Mouse (Mus musculus) CD4-positive naive resting alpha-beta T cell, adult 57 days (primary cell): ENCODE data around the gene Slc36a1. TPM values are rescaled to one million over a fixed set of nuclear protein-coding genes. Genes with fewer than 3 reads are reported as not detected.

ENCODE experiments used
- total RNA-seq: library from RNA; stranded (reverse); gene quantifications from one replicate; pipeline ENCODE4 v1.2.4, GENCODE M21; 2023

The Slc36a1 gene
- 23.8 TPM for total RNA-seq

DNA sequence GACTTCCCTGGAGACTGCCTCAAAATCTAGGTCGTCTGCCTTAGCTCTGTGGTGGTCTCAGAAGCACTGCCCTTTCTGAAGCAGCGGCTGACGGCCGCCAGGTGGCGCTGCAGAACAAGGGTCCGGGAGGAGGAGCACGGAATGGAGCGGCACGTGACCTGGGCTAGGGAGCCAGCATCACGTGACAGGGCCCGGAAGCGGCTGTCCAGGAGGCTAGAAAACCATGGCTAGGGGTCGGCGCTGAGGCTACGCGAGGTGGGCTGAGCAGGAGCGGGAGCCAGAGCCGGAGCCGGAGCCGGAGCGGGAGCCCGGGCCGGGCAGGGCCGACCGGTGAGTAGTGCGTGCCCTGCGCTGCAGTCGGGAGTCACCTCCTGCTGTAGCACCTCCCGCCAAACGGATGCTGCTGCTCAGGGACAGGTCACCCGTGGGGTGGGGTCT is at the start of gene Slc36a1:
Gene Slc36a1 (plus strand): TSS at position 192 of the 438 bp plus-strand sequence.

DNA sequence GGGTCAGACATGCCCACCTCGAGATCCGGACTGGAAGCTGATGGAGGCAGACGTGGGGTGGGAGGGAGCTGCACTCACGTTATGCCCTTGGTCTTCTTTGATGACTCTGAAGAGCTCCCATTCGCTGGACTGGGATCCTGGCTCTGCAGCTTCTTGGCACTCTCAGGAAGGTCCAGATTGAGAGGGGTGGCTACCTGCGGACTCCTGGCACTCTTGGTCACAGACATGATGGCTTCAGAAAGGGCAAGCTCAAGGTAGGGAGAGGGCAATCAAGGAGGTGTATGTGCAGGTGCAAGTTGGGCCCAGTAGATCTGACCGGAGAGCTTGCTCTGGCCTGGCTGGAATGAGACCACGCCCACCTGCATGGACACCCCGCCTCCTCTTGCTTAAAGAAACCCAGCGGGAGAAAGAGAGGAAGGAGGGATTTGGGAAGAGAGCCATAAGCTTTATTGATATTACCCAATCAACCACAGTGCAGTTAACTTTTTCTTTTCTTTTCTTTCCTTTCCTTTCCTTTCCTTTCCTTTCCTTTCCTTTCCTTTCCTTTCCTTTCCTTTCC is 19.3 kb upstream of the Slc36a1 start, which contains the start of gene Slc36a2:
Gene Slc36a2 (minus strand): TSS at position 345 of the 559 bp plus-strand sequence.

Other genes starting within 250 kb of the Slc36a1 start
- gene Tnip1, start 241.4 kb upstream of the Slc36a1 start, total RNA-seq, result 169 TPM
- gene Anxa6, start 170.9 kb upstream of the Slc36a1 start, total RNA-seq, result 391 TPM
- 29.9 TPM for gene Ccdc69, start 126.2 kb upstream of the Slc36a1 start, total RNA-seq
- 73.0 TPM for gene Gm2a, start 106.2 kb upstream of the Slc36a1 start, total RNA-seq
- gene Slc36a3, start 52.6 kb upstream of the Slc36a1 start, total RNA-seq, result not detected
- gene Slc36a2, start 19.3 kb upstream of the Slc36a1 start, total RNA-seq, result not detected
- gene Fat2, start 132.2 kb downstream of the Slc36a1 start, total RNA-seq, result 0.27 TPM
- gene Sparc, start 218.8 kb downstream of the Slc36a1 start, total RNA-seq, result 5.5 TPM